Mouse (Mus musculus) lung, postnatal 0 days (tissue): ENCODE data around the gene Slc16a12.

Experiments
- CTCF ChIP-seq: IDR thresholded peaks from 2 replicates; pipeline ENCODE4 v1.5.1; 2016; ENCODE audit warnings: antibody characterized with exemption, mild to moderate bottlenecking
- EP300 ChIP-seq: IDR thresholded peaks from 2 replicates; pipeline ENCODE4 v1.6.1; 2016; ENCODE audit warnings: antibody characterized with exemption, mild to moderate bottlenecking, control low read depth

GRCm38 (mm10) chr19:34655227-34655805 is 91.8 kb downstream of the Slc16a12 start:
- TF ChIP-seq CTCF (no peak), EP300 (no peak)
